Mouse (Mus musculus) kidney, embryonic 15.5 days (tissue): ENCODE results near the gene Chst5. TPM values are rescaled to one million over a fixed set of nuclear protein-coding genes. Genes with fewer than 3 reads are reported as not detected.
A peak's percentile ranks its signal among the peaks of the same experiment; 100 is the strongest.

ENCODE experiments used
- ATAC-seq: fragments of 200-750 bp; cut with Nextera tagmentation; replicated peaks from 2 replicates; pipeline ENCODE4 v1.8.0; 2017; ENCODE audit warnings: moderate TSS enrichment; ENCODE audit not compliant: low FRiP score
- H3K27ac ChIP-seq: fragments of 300-500 bp; sonication (generic); 2 replicates; pipeline ENCODE4 v1.5.1; 2015; ENCODE audit warnings: mild to moderate bottlenecking, inconsistent platforms
- H3K27me3 ChIP-seq: fragments of 300-500 bp; sonication (generic); 2 replicates; pipeline ENCODE4 v1.6.1; 2015; ENCODE audit warnings: inconsistent platforms
- H3K36me3 ChIP-seq: fragments of 300-500 bp; sonication (generic); 2 replicates; pipeline ENCODE4 v1.6.1; 2015; ENCODE audit warnings: inconsistent platforms
- H3K4me1 ChIP-seq: fragments of 300-500 bp; sonication (generic); 2 replicates; pipeline ENCODE4 v1.6.1; 2015; ENCODE audit warnings: inconsistent platforms
- H3K4me2 ChIP-seq: fragments of 300-500 bp; sonication (generic); 2 replicates; pipeline ENCODE4 v1.6.1; 2015; ENCODE audit warnings: moderate library complexity, mild to moderate bottlenecking, inconsistent platforms
- H3K4me3 ChIP-seq: fragments of 300-500 bp; sonication (generic); replicated peaks from 2 replicates; pipeline ENCODE4 v1.5.1; 2015; ENCODE audit warnings: mild to moderate bottlenecking, inconsistent platforms
- H3K9ac ChIP-seq: fragments of 300-500 bp; sonication (generic); 2 replicates; pipeline ENCODE4 v1.6.1; 2015; ENCODE audit warnings: mild to moderate bottlenecking, inconsistent platforms
- H3K9me3 ChIP-seq: fragments of 300-500 bp; sonication (generic); replicated peaks from 2 replicates; pipeline ENCODE4 v1.6.1; 2016; ENCODE audit warnings: inconsistent platforms
- WGBS: fragments of 180-500 bp; shearing (Covaris S2); methylation state at CpG from one replicate; pipeline ENCODE4 v1.1.7; 2015; ENCODE audit warnings: mixed read lengths; 5-methylcytosine and 5-hydroxymethylcytosine counted together
- polyA plus RNA-seq: library from polyadenylated mRNA; unstranded; fragments of >200 nt; fragmentation: Nextera tagmentation; extraction: Ambion mirVana; gene quantifications from 2 replicates; pipeline ENCODE4 v1.2.1, GENCODE M21; 2015

The Chst5 gene
- polyA plus RNA-seq = 0.96 and 1.1 TPM in 2 replicates

- 4% methylated on average over 47 of the region's 47 CpGs for WGBS
- peak; percentile 76 for ATAC-seq
- Histone ChIP-seq H3K27me3 (peaks cover 24% of the 10 kb centered on the region), H3K27ac (no peak within 1 kb of the TSS), H3K9me3 (no peaks in the 10 kb centered on the region), H3K9ac (peak within 1 kb of the TSS; percentile 33), H3K4me3 (peak within 1 kb of the TSS; percentile 44), H3K4me1 (peaks cover 24% of the 10 kb centered on the region), H3K4me2 (peak within 1 kb of the TSS; percentile 78), H3K36me3 (no peaks in the 10 kb centered on the region)
Observed at GRCm38 (mm10) chr8:111909621-111910450, at the start of gene Chst5. Chst5 (minus strand) TSS chr8:111910447.

- H3K27me3 ChIP-seq = no peaks in the 10 kb centered on the region
- H3K4me3 ChIP-seq = no peak overlapping the region
- no peaks in the 10 kb centered on the region for H3K4me1 ChIP-seq
- ATAC-seq = no peak
- no peak overlapping the region for H3K4me2 ChIP-seq
- 87% methylated on average over 2 of the region's 2 CpGs for WGBS
- no peak overlapping the region for H3K9ac ChIP-seq
- peaks cover 66% of the 10 kb centered on the region for H3K36me3 ChIP-seq
- H3K9me3 ChIP-seq = no peaks in the 10 kb centered on the region
- H3K27ac ChIP-seq = no peak overlapping the region
Observed at GRCm38 (mm10) chr8:111957231-111957630, 47.0 kb upstream of the Chst5 start.

- no peak overlapping the region for H3K9ac ChIP-seq
- no peaks in the 10 kb centered on the region for H3K27me3 ChIP-seq
- H3K27ac ChIP-seq = no peak overlapping the region
- 89% methylated on average over 5 of the region's 5 CpGs for WGBS
- no peak overlapping the region for H3K4me3 ChIP-seq
- no peak for ATAC-seq
- H3K4me1 ChIP-seq = no peaks in the 10 kb centered on the region
- H3K36me3 ChIP-seq = peaks cover 78% of the 10 kb centered on the region
- no peak overlapping the region for H3K4me2 ChIP-seq
- H3K9me3 ChIP-seq = no peaks in the 10 kb centered on the region
Observed at GRCm38 (mm10) chr8:111955879-111956278, 45.6 kb upstream of the Chst5 start.

DNA sequence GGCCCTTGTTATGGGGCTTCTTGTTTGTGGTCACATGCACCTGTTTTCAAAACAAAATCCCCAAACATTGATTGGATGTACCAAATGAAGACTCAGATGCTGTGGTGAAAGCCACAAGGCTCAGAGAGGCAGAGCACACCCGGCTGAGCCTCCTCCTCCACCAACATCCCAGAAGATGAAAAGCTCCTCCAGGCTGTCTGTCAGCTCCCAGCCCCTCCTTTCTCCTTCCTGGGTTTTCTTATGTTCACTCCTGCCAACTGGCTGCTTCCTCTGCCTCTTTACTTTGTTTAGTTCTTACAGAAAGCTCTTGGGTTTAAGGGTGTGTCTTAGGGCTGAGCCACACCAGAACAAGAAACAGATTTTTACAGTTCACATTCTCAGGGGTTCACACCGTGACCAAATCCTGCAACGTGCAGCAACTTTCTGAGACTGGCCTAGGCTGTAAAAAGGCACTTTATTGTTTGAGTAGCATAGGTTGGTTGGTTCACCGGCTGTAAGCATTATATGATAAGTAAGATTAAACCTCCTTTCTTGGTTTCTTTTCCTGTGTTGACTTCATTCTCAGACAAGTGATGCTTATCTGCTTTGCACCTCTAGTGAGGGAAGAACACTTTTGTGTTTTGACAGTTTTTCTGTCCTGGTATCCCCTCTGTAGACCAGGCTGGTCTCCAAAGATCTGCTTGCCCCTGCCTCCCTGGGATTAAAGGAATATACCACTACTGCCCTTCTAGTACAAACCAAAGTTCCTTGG lies 44.8 kb upstream of the Chst5 start:
- H3K27ac ChIP-seq = no peak overlapping the region
- H3K27me3 ChIP-seq = no peaks in the 10 kb centered on the region
- H3K4me2 ChIP-seq = no peak overlapping the region
- ATAC-seq = no peak
- H3K36me3 ChIP-seq = peaks cover 80% of the 10 kb centered on the region
- WGBS = 82% methylated on average over 4 of the region's 4 CpGs
- no peaks in the 10 kb centered on the region for H3K9me3 ChIP-seq
- no peak overlapping the region for H3K9ac ChIP-seq
- no peak overlapping the region for H3K4me3 ChIP-seq
- H3K4me1 ChIP-seq = no peaks in the 10 kb centered on the region

DNA sequence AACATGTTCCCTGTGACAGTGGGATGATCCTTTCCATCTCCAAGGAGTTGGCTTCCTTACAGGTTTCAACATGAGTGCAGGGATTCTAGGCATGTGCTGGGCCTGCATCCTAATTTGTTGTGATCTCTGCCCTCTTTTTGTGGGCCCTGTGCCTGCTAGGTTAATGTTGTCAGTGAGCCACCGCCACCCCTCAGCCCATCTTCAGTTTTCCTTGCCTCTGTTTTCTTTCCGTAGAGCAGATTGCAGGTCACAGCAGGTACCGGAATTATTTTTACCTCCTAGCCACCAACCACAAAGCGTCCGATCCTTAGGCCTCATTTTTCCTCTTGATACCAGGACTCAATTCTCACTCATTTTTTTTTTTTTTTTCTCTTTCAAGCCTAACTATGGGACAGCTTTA lies 41.7 kb upstream of the Chst5 start:
- WGBS = 95% methylated on average over 5 of the region's 5 CpGs

DNA sequence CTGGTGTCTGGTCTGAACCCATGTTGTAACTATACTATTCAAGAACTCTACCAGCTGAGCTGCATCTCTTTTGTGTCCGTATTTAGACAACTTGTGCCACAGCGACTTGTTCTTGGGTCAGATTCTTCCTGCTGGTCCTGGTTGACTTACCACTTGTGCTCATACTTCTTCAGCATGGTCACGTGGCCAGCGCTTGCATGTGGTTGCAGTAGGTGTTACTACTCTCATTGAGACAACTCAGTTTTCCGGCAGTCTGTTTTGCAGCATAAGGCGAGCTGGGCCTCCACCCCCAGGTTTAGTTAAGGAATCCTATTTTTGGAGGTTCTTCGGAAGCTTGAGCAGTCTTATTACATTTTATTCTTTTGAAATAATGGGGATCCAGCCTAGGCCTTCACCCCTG lies 41.1 kb upstream of the Chst5 start:
- Histone ChIP-seq H3K36me3 (peaks cover 77% of the 10 kb centered on the region), H3K4me2 (no peak overlapping the region)
- no peak for ATAC-seq

More for the DNA sequence above, 41.7 kb upstream of the Chst5 start:
- Histone ChIP-seq H3K36me3 (peaks cover 77% of the 10 kb centered on the region), H3K9ac (no peak overlapping the region), H3K27me3 (no peaks in the 10 kb centered on the region), H3K27ac (no peak overlapping the region), H3K4me1 (no peaks in the 10 kb centered on the region), H3K9me3 (no peaks in the 10 kb centered on the region), H3K4me2 (no peak overlapping the region), H3K4me3 (no peak overlapping the region)
- no peak for ATAC-seq

DNA sequence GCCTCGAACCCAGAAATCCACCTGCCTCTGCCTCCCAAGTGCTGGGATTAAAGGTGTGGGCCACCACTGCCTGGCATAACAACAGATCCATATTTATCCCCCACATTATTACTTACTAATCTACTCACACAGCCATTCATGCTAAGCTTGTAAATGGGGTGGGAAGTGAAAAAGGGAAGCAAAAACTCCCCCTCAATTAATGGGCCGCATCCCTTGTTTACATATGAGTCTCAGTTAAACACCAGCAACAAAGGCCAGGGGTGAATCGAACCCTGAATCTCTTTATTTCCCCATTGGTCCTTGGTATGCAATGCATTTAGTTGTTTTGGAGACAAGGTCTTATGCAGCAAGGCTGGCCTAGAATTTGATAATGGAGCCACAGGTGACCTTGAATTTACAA lies 40.6 kb upstream of the Chst5 start:
- Histone ChIP-seq H3K9ac (no peak overlapping the region), H3K4me2 (no peak overlapping the region), H3K4me3 (no peak overlapping the region), H3K4me1 (no peaks in the 10 kb centered on the region), H3K9me3 (no peaks in the 10 kb centered on the region), H3K27ac (no peak overlapping the region), H3K27me3 (no peaks in the 10 kb centered on the region), H3K36me3 (peaks cover 77% of the 10 kb centered on the region)
- ATAC-seq = no peak
- WGBS = 79% methylated on average over 3 of the region's 3 CpGs

More for the DNA sequence above, 41.1 kb upstream of the Chst5 start:
- no peak overlapping the region for H3K4me3 ChIP-seq
- no peaks in the 10 kb centered on the region for H3K27me3 ChIP-seq
- H3K9ac ChIP-seq = no peak overlapping the region
- no peak overlapping the region for H3K27ac ChIP-seq
- H3K9me3 ChIP-seq = no peaks in the 10 kb centered on the region
- WGBS = 95% methylated on average over 7 of the region's 7 CpGs
- H3K4me1 ChIP-seq = no peaks in the 10 kb centered on the region

- peaks cover 81% of the 10 kb centered on the region for H3K36me3 ChIP-seq
- 87% methylated on average over 8 of the region's 8 CpGs for WGBS
- no peak for ATAC-seq
Observed at GRCm38 (mm10) chr8:111947954-111948353, 37.7 kb upstream of the Chst5 start.

DNA sequence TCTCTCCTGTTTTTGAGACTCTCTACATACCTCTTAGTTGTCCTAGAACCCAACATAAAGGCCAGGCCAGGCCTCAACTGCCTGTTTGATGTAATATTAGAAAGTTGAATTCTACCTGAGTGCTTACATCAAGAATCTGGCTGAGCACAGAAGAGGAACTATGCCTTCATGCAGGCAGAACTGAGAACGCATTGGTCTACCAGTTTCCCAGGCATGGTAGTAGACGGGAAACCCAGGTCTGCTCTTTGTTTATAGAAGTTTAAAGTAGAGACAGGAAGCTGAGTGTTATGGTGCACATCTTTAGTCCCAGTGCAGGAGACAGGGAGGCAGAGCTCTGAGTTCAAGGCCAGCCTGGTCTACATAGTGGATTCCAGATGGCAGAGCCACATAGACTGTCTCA lies 36.9 kb upstream of the Chst5 start:
- ATAC-seq = no peak
- no peaks in the 10 kb centered on the region for H3K9me3 ChIP-seq
- no peak overlapping the region for H3K4me3 ChIP-seq
- H3K4me2 ChIP-seq = no peak overlapping the region
- peaks cover 1% of the 10 kb centered on the region for H3K4me1 ChIP-seq
- H3K9ac ChIP-seq = no peak overlapping the region
- H3K27me3 ChIP-seq = no peaks in the 10 kb centered on the region
- H3K36me3 ChIP-seq = peaks cover 85% of the 10 kb centered on the region
- WGBS = 93% methylated on average over 2 of the region's 2 CpGs
- H3K27ac ChIP-seq = no peak overlapping the region

More at GRCm38 (mm10) chr8:111947954-111948353, 37.7 kb upstream of the Chst5 start:
- Histone ChIP-seq H3K27ac (no peak overlapping the region), H3K9me3 (no peaks in the 10 kb centered on the region), H3K4me1 (no peaks in the 10 kb centered on the region), H3K4me2 (no peak overlapping the region), H3K4me3 (no peak overlapping the region), H3K27me3 (no peaks in the 10 kb centered on the region), H3K9ac (no peak overlapping the region)

DNA sequence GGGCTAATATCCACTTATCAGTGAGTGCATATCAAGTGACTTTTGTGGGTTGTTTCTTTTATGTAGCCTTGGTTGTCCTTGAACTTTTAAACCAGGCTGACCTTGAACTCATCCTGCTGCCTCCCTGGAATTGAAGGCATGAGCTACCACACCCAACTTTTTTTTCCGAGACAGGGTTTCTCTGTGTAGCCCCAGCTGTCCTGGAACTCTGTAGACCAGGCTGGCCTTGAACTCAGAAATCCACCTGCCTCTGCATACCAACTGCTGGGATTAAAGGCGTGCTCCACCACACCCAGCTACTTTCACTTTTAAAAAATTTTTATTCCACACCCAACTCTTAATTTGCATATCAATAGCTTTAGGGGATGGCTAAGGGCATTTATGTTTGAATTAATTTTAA lies 33.3 kb upstream of the Chst5 start:
- 92% methylated on average over 2 of the region's 2 CpGs for WGBS

DNA sequence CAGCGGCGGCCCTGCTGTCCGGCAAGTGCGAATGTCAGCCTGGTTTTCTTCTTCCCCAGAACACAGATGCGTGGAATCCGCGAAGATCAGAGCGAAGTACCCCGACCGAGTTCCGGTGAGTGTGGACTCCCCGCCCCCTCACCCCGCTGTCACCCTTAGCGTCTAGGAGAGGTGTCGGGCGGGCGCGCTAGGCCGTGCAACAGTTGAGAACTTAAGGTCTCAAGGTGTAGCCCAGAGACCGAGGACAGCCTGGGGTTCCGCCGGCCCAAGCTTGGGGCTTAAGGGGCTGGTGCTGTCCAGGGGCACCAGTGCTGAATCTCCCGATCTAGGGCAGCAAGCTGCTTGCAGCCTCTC lies 30.8 kb upstream of the Chst5 start:
- Histone ChIP-seq H3K4me2 (peak overlapping the region; percentile 86), H3K9me3 (no peaks in the 10 kb centered on the region), H3K36me3 (peaks cover 43% of the 10 kb centered on the region), H3K27me3 (no peaks in the 10 kb centered on the region), H3K4me1 (peaks cover 20% of the 10 kb centered on the region), H3K9ac (peak overlapping the region; percentile 85), H3K27ac (peak overlapping the region; percentile 90), H3K4me3 (peak overlapping the region; percentile 84)
- WGBS = 0% methylated on average over 23 of the region's 23 CpGs
- ATAC-seq = peak; percentile 38

More for the DNA sequence above, 33.3 kb upstream of the Chst5 start:
- no peaks in the 10 kb centered on the region for H3K27me3 ChIP-seq
- H3K9ac ChIP-seq = no peak overlapping the region
- no peak overlapping the region for H3K4me2 ChIP-seq
- H3K36me3 ChIP-seq = peaks cover 65% of the 10 kb centered on the region
- no peaks in the 10 kb centered on the region for H3K9me3 ChIP-seq
- peaks cover 20% of the 10 kb centered on the region for H3K4me1 ChIP-seq
- H3K27ac ChIP-seq = no peak overlapping the region
- no peak overlapping the region for H3K4me3 ChIP-seq
- no peak for ATAC-seq
